Mouse (Mus musculus): ENCODE measurements around the gene Tmem163. TPM values are rescaled to one million over a fixed set of nuclear protein-coding genes. Genes with fewer than 3 reads are reported as not detected.

Tmem163 gene
- polyA plus RNA-seq, 1 experiment from 2014 or later = 64.5 TPM

- Histone ChIP-seq H3K9me3 (ENCODE audit: control insufficient read depth, low read length) (no peaks in the 10 kb centered on the region), H3K36me3 (ENCODE audit: control insufficient read depth, insufficient read depth, low read length) (no peaks in the 10 kb centered on the region), H3K4me1 (ENCODE audit: control insufficient read depth, insufficient read depth, low read length) (peaks cover 17% of the 10 kb centered on the region; the same call in 1 of the 2 replicates), H3K4me3 (ENCODE audit: low read depth, low read length) (no peak overlapping the region), H3K27me3 (ENCODE audit: control insufficient read depth, insufficient read depth, low read length) (no peaks in the 10 kb centered on the region), H3K4me2 (ENCODE audit: low read depth, low read length) (no peak overlapping the region; the same call in 1 of the 2 replicates), H3K9ac (replicated peaks; ENCODE audit: low read depth, low read length) (no peak overlapping the region), H3K27ac (ENCODE audit: low read depth, low read length) (peak overlapping the region; percentile 67; the same call in 1 of the 2 replicates)
- 42% methylated on average over 16 of the region's 16 CpGs for WGBS
- peak; percentile 67; the same call in 1 of the 2 replicates for ATAC-seq (ENCODE audit: low read depth)
Measured at GRCm38 (mm10) chr1:127508067-127508739, 171.1 kb downstream of the Tmem163 start.

DNA sequence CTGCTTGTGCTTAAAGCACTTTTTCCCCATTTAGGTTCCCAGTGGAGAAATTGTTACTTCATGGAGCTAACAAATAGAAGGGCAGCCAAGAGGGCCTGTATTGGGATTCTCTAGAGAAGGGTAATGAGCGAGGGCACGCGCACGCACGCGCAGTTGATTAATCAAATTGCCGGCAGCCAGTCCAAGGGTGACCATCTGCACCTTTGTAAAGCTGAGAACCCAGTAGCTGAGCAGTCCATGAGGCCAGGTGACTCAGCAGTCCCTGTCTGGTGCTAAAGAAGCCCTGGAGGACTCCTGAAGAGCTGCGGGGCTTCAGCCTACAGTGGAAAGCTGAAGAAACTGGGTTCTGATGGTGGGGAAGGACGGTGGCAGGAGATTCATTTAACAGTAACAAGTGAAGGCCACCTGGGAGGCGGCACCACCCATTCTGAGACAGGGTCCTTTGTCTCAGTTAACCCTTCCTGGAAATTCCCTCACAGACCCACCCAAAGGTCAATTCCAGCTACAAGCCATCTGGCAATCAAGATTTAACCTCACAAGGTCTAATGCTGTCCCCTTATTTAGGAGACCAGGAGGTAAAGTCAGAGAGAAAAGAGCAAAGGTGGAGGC, 172.2 kb downstream of the Tmem163 start:
- no peak for ATAC-seq (ENCODE audit: low read depth)
- H3K27me3 ChIP-seq (ENCODE audit: control insufficient read depth, insufficient read depth, low read length) = no peaks in the 10 kb centered on the region

DNA sequence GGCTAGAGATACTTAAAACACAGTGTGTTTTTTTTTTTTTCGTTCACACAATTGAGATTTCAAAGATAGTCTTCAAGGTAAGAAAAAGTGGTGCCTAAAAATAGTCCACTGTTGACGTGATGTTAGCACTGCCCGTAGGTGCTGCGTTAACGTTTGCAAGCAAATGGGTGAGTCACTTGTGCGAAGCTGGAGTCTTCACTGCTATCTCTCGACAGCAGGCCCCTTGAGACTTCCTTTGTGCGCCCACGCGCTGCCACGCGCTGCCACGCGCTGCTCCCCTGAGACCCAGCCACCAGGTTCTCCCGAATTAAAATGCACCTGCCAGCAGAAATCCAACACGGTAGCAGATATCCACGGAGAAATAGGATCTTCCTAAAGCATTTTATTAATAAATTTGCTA, 178.6 kb downstream of the Tmem163 start:
- peak; percentile 21; the same call in 1 of the 2 replicates for ATAC-seq (ENCODE audit: low read depth)
- no peak overlapping the region for H3K9ac ChIP-seq (replicated peaks; ENCODE audit: low read depth, low read length)

More for the DNA sequence above, 172.2 kb downstream of the Tmem163 start:
- no peaks in the 10 kb centered on the region for H3K36me3 ChIP-seq (ENCODE audit: control insufficient read depth, insufficient read depth, low read length)
- H3K4me1 ChIP-seq (ENCODE audit: control insufficient read depth, insufficient read depth, low read length) = peaks cover 17% of the 10 kb centered on the region; the same call in 1 of the 2 replicates
- no peak overlapping the region for H3K4me3 ChIP-seq (ENCODE audit: low read depth, low read length)
- H3K9me3 ChIP-seq (ENCODE audit: control insufficient read depth, low read length) = no peaks in the 10 kb centered on the region
- H3K27ac ChIP-seq (ENCODE audit: low read depth, low read length) = peak overlapping the region; percentile 34; the same call in 1 of the 2 replicates
- no peak overlapping the region for H3K4me2 ChIP-seq (ENCODE audit: low read depth, low read length)
- no peak overlapping the region for H3K9ac ChIP-seq (replicated peaks; ENCODE audit: low read depth, low read length)
- 51% methylated on average over 10 of the region's 10 CpGs for WGBS

GRCm38 (mm10) chr1:127500219-127500618, 179.1 kb downstream of the Tmem163 start:
- peak overlapping the region; percentile 67 for H3K27ac ChIP-seq (ENCODE audit: low read depth, low read length)
- no peaks in the 10 kb centered on the region for H3K9me3 ChIP-seq (ENCODE audit: control insufficient read depth, low read length)
- H3K4me1 ChIP-seq (ENCODE audit: control insufficient read depth, insufficient read depth, low read length) = no peaks in the 10 kb centered on the region; the same call in 1 of the 2 replicates
- H3K4me2 ChIP-seq (ENCODE audit: low read depth, low read length) = no peak overlapping the region
- peak; percentile 72; the same call in 1 of the 2 replicates for ATAC-seq (ENCODE audit: low read depth)
- H3K4me3 ChIP-seq (ENCODE audit: low read depth, low read length) = no peak overlapping the region
- WGBS = 7% methylated on average over 8 of the region's 8 CpGs
- no peaks in the 10 kb centered on the region for H3K27me3 ChIP-seq (ENCODE audit: control insufficient read depth, insufficient read depth, low read length)
- no peaks in the 10 kb centered on the region for H3K36me3 ChIP-seq (ENCODE audit: control insufficient read depth, insufficient read depth, low read length)
- no peak overlapping the region for H3K9ac ChIP-seq (replicated peaks; ENCODE audit: low read depth, low read length)

More for the DNA sequence above, 178.6 kb downstream of the Tmem163 start:
- Histone ChIP-seq H3K36me3 (ENCODE audit: control insufficient read depth, insufficient read depth, low read length) (no peaks in the 10 kb centered on the region), H3K27ac (ENCODE audit: low read depth, low read length) (peak overlapping the region; percentile 67), H3K4me2 (ENCODE audit: low read depth, low read length) (no peak overlapping the region), H3K4me1 (ENCODE audit: control insufficient read depth, insufficient read depth, low read length) (no peaks in the 10 kb centered on the region; the same call in 1 of the 2 replicates), H3K27me3 (ENCODE audit: control insufficient read depth, insufficient read depth, low read length) (no peaks in the 10 kb centered on the region), H3K4me3 (ENCODE audit: low read depth, low read length) (no peak overlapping the region), H3K9me3 (ENCODE audit: control insufficient read depth, low read length) (no peaks in the 10 kb centered on the region)
- WGBS = 57% methylated on average over 17 of the region's 17 CpGs

DNA sequence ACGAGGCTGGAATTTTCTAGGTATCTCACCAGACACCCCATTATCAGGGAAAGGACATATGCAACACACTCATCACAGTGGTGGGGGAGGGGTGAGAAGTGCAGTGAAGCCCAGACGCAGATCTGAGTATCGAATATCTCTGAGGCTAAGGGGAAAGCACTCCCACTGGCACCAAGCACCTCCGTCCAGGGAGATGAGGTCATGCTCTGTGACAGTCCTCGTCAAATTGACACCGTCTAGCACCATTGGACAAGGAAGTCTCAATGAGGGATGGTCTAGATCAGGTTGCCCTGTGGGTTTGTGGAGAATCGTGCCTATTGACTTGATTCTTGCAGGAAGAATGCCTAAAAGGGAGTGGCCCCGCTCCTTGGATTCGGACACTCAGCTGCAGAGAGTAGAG, 180.6 kb downstream of the Tmem163 start:
- H3K27ac ChIP-seq (ENCODE audit: low read depth, low read length) = no peak overlapping the region
- H3K27me3 ChIP-seq (ENCODE audit: control insufficient read depth, insufficient read depth, low read length) = no peaks in the 10 kb centered on the region
- H3K4me1 ChIP-seq (ENCODE audit: control insufficient read depth, insufficient read depth, low read length) = no peaks in the 10 kb centered on the region; the same call in 1 of the 2 replicates
- no peak overlapping the region for H3K4me3 ChIP-seq (ENCODE audit: low read depth, low read length)
- no peak overlapping the region for H3K9ac ChIP-seq (replicated peaks; ENCODE audit: low read depth, low read length)
- ATAC-seq (ENCODE audit: low read depth) = no peak
- WGBS = 68% methylated on average over 9 of the region's 9 CpGs
- H3K4me2 ChIP-seq (ENCODE audit: low read depth, low read length) = no peak overlapping the region
- no peaks in the 10 kb centered on the region for H3K36me3 ChIP-seq (ENCODE audit: control insufficient read depth, insufficient read depth, low read length)
- H3K9me3 ChIP-seq (ENCODE audit: control insufficient read depth, low read length) = no peaks in the 10 kb centered on the region

DNA sequence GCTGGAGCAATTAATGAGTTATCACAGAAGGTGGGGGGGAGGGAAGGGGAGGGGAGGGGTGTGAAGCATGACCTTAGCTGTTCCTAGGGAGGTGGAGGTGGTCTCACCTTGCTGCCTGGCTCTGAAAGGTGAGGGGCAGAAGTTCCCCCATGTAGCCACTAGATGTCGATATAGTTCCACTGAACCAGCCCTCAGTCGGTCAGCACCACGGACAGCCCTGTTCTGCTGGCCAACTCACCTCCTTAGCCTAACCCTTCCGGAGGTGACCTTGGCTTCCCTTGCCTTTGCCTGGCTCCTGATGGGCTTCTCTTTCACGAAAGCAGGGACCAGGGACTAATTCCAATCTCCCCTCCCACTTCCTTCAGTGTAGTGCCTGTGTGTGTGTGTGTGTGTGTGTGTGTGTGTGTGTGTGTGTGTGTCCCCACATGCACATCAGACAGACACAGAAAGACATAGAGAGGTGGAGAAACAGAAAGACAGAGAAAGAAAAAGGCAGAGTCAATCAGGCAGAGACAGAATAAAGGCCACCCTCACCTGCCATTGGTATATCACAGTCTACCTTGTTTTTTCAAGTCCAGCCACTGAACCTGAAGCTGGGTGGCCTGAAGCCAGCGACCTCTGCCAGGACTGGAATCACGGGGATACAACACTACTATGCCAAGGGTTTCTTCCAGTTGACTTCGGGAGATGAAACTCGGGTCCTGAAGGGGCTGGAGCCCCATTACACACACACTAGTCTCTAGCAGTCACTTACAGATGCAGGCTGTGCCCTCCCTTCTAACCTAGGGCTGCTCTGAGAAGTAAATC, 182.4 kb downstream of the Tmem163 start:
- Histone ChIP-seq H3K9ac (replicated peaks; ENCODE audit: low read depth, low read length) (no peak overlapping the region), H3K4me3 (ENCODE audit: low read depth, low read length) (no peak overlapping the region), H3K27ac (ENCODE audit: low read depth, low read length) (no peak overlapping the region), H3K4me2 (ENCODE audit: low read depth, low read length) (no peak overlapping the region), H3K36me3 (ENCODE audit: control insufficient read depth, insufficient read depth, low read length) (no peaks in the 10 kb centered on the region), H3K9me3 (ENCODE audit: control insufficient read depth, low read length) (no peaks in the 10 kb centered on the region), H3K27me3 (ENCODE audit: control insufficient read depth, insufficient read depth, low read length) (no peaks in the 10 kb centered on the region), H3K4me1 (ENCODE audit: control insufficient read depth, insufficient read depth, low read length) (no peaks in the 10 kb centered on the region; the same call in 1 of the 2 replicates)
- 35% methylated on average over 9 of the region's 9 CpGs for WGBS
- ATAC-seq (ENCODE audit: low read depth) = peak; percentile 70; the same call in 1 of the 2 replicates

GRCm38 (mm10) chr1:127487161-127487560, 192.2 kb downstream of the Tmem163 start:
- WGBS = 88% methylated on average over 4 of the region's 4 CpGs
- H3K4me1 ChIP-seq (ENCODE audit: control insufficient read depth, insufficient read depth, low read length) = no peaks in the 10 kb centered on the region
- no peak overlapping the region for H3K27ac ChIP-seq (ENCODE audit: low read depth, low read length)
- no peak for ATAC-seq (ENCODE audit: low read depth)
- no peaks in the 10 kb centered on the region for H3K36me3 ChIP-seq (ENCODE audit: control insufficient read depth, insufficient read depth, low read length)
- no peak overlapping the region for H3K9ac ChIP-seq (replicated peaks; ENCODE audit: low read depth, low read length)
- no peak overlapping the region for H3K4me3 ChIP-seq (ENCODE audit: low read depth, low read length)
- no peaks in the 10 kb centered on the region for H3K9me3 ChIP-seq (ENCODE audit: control insufficient read depth, low read length)
- H3K27me3 ChIP-seq (ENCODE audit: control insufficient read depth, insufficient read depth, low read length) = no peaks in the 10 kb centered on the region
- no peak overlapping the region for H3K4me2 ChIP-seq (ENCODE audit: low read depth, low read length)

DNA sequence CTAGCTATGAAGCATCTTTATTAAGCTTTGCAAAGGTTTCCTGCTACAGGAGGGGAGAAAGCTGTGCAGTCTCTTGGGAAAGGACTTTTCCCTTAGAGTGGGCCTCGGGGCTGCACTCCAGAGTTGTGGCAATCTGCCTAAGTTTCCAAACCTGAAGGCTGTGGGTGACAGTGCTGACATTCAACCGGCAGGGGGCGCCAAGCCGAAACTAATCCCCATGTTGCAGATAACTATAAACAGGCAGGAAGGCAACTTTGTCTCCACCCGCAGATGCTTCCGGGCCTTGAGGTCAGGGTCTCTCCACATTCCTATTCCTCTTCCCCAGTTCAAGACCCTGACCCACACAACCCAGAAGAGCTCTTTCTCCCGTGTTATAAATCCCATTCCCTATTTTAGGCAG, 194.5 kb downstream of the Tmem163 start:
- Histone ChIP-seq H3K9ac (replicated peaks; ENCODE audit: low read depth, low read length) (no peak overlapping the region), H3K9me3 (ENCODE audit: control insufficient read depth, low read length) (no peaks in the 10 kb centered on the region), H3K4me1 (ENCODE audit: control insufficient read depth, insufficient read depth, low read length) (no peaks in the 10 kb centered on the region), H3K27ac (ENCODE audit: low read depth, low read length) (no peak overlapping the region), H3K4me2 (ENCODE audit: low read depth, low read length) (no peak overlapping the region), H3K4me3 (ENCODE audit: low read depth, low read length) (no peak overlapping the region), H3K36me3 (ENCODE audit: control insufficient read depth, insufficient read depth, low read length) (no peaks in the 10 kb centered on the region), H3K27me3 (ENCODE audit: control insufficient read depth, insufficient read depth, low read length) (no peaks in the 10 kb centered on the region)
- 49% methylated on average over 7 of the region's 7 CpGs for whole genome bisulfite sequencing
- no peak for ATAC-seq (ENCODE audit: low read depth)
